Mouse (Mus musculus): Measurements from ENCODE around the gene Pkn2.

GRCm38 (mm10) chr3:142758593-142758992, 123.2 kb downstream of the Pkn2 start:
- TF ChIP-seq CTCF (conservative IDR thresholded peaks at IDR 0.05; ENCODE audit: insufficient read depth, insufficient read length, low read depth, low read length) (no peak), POLR2A (IDR thresholded peaks at IDR 0.05; ENCODE audit: low read depth, low read length) (no peak)
